Mouse (Mus musculus) forebrain, embryonic 11.5 days (tissue): ENCODE measurements around the gene Gart. TPM values are rescaled to one million over a fixed set of nuclear protein-coding genes. Genes with fewer than 3 reads are reported as not detected.

Source experiments
- ATAC-seq: fragments of 200-750 bp; cut with Nextera tagmentation; replicated peaks from 2 replicates; pipeline ENCODE4 v1.8.0; 2017; ENCODE audit warnings: moderate TSS enrichment; ENCODE audit not compliant: low FRiP score
- DNase-seq: peaks from one replicate; pipeline ENCODE4 v3.0.0-alpha.2; 2017; ENCODE audit warnings: low spot score
- H3K27ac ChIP-seq: fragments of 300-500 bp; sonication (generic); 2 replicates; pipeline ENCODE4 v1.5.1; 2014; ENCODE audit warnings: low read depth, low read length
- H3K27me3 ChIP-seq: fragments of 300-500 bp; sonication (generic); 2 replicates; pipeline ENCODE4 v1.6.1; 2014; ENCODE audit warnings: mild to moderate bottlenecking, low read length, mixed read lengths; ENCODE audit not compliant: control insufficient read depth, insufficient read depth
- H3K36me3 ChIP-seq: fragments of 300-500 bp; sonication (generic); 2 replicates; pipeline ENCODE4 v1.6.1; 2014; ENCODE audit warnings: mild to moderate bottlenecking, low read length, moderate library complexity, mixed read lengths; ENCODE audit not compliant: control insufficient read depth, insufficient read depth
- H3K4me1 ChIP-seq: fragments of 300-500 bp; sonication (generic); replicated peaks from 2 replicates; pipeline ENCODE4 v1.6.1; 2014; ENCODE audit warnings: low read length, mixed read lengths; ENCODE audit not compliant: control insufficient read depth, insufficient read depth
- H3K4me2 ChIP-seq: fragments of 300-500 bp; sonication (generic); 2 replicates; pipeline ENCODE4 v1.6.1; 2014; ENCODE audit warnings: low read depth, mild to moderate bottlenecking, low read length, moderate library complexity, mixed read lengths; ENCODE audit not compliant: severe bottlenecking
- H3K4me3 ChIP-seq: fragments of 300-500 bp; sonication (generic); 2 replicates; pipeline ENCODE4 v1.5.1; 2014; ENCODE audit warnings: low read depth, low read length
- H3K9ac ChIP-seq: fragments of 300-500 bp; sonication (generic); 2 replicates; pipeline ENCODE4 v1.6.1; 2014; ENCODE audit warnings: low read length
- H3K9me3 ChIP-seq: fragments of 300-500 bp; sonication (generic); 2 replicates; pipeline ENCODE4 v1.6.1; 2016; ENCODE audit warnings: low read length, mixed read lengths; ENCODE audit not compliant: control insufficient read depth
- WGBS: fragments of 180-500 bp; shearing (Covaris S2); extraction: QIAGEN DNeasy Blood & Tissue Kit; methylation state at CpG from one replicate; pipeline ENCODE4 v1.1.7; 2014; 5-methylcytosine and 5-hydroxymethylcytosine counted together
- polyA plus RNA-seq: library from polyadenylated mRNA; unstranded; fragments of >200 nt; fragmentation: Nextera tagmentation; extraction: Ambion mirVana; gene quantifications from 2 replicates; pipeline ENCODE4 v1.2.1, GENCODE M21; 2014

The Gart gene
- polyA plus RNA-seq, 1 experiment from 2014 or later, result 145 TPM

GRCm38 (mm10) chr16:91629749-91630148, 17.0 kb downstream of the Gart start:
- DNase-seq, result no peak
- H3K27me3 ChIP-seq, result no peaks in the 10 kb centered on the region
- no peak for ATAC-seq
- no peak overlapping the region for H3K9ac ChIP-seq
- no peak overlapping the region for H3K4me2 ChIP-seq
- H3K4me3 ChIP-seq, result no peak overlapping the region
- H3K36me3 ChIP-seq, result peaks cover 11% of the 10 kb centered on the region; the same call in 1 of the 2 replicates
- no peaks in the 10 kb centered on the region for H3K4me1 ChIP-seq
- H3K9me3 ChIP-seq, result no peaks in the 10 kb centered on the region
- WGBS, result 87% methylated on average over 4 of the region's 4 CpGs
- H3K27ac ChIP-seq, result no peak overlapping the region

GRCm38 (mm10) chr16:91628673-91629072, 18.1 kb downstream of the Gart start:
- H3K27me3 ChIP-seq, result no peaks in the 10 kb centered on the region
- peaks cover 13% of the 10 kb centered on the region; the same call in 1 of the 2 replicates for H3K36me3 ChIP-seq
- H3K27ac ChIP-seq, result no peak overlapping the region
- DNase-seq (peak; percentile 27), ATAC-seq (no peak)
- WGBS, result 93% methylated on average over 3 of the region's 3 CpGs
- H3K9ac ChIP-seq, result no peak overlapping the region
- H3K4me3 ChIP-seq, result no peak overlapping the region
- H3K4me1 ChIP-seq, result no peaks in the 10 kb centered on the region
- no peaks in the 10 kb centered on the region for H3K9me3 ChIP-seq
- H3K4me2 ChIP-seq, result no peak overlapping the region

- Histone ChIP-seq H3K4me2 (no peak overlapping the region), H3K27me3 (no peaks in the 10 kb centered on the region), H3K9ac (no peak overlapping the region), H3K4me1 (no peaks in the 10 kb centered on the region), H3K4me3 (no peak overlapping the region), H3K27ac (no peak overlapping the region), H3K9me3 (no peaks in the 10 kb centered on the region), H3K36me3 (peaks cover 13% of the 10 kb centered on the region; the same call in 1 of the 2 replicates)
- WGBS, result 91% methylated on average over 7 of the region's 7 CpGs
- ATAC-seq, result no peak
- no peak for DNase-seq
Observed at GRCm38 (mm10) chr16:91627831-91628230, 18.9 kb downstream of the Gart start.

- DNase-seq (no peak), ATAC-seq (no peak)
- no peak overlapping the region for H3K4me2 ChIP-seq
- H3K36me3 ChIP-seq, result peaks cover 10% of the 10 kb centered on the region; the same call in 1 of the 2 replicates
- H3K4me3 ChIP-seq, result no peak overlapping the region
- no peaks in the 10 kb centered on the region for H3K9me3 ChIP-seq
- no peaks in the 10 kb centered on the region for H3K27me3 ChIP-seq
- no peak overlapping the region for H3K27ac ChIP-seq
- peaks cover 3% of the 10 kb centered on the region; the same call in 1 of the 2 replicates for H3K4me1 ChIP-seq
- no peak overlapping the region for H3K9ac ChIP-seq
- WGBS, result 94% methylated on average over 9 of the region's 9 CpGs
Observed at GRCm38 (mm10) chr16:91623074-91623473, 23.7 kb downstream of the Gart start.

- Histone ChIP-seq H3K36me3 (peaks cover 10% of the 10 kb centered on the region; the same call in 1 of the 2 replicates), H3K27ac (no peak overlapping the region), H3K4me2 (no peak overlapping the region), H3K9ac (no peak overlapping the region), H3K4me1 (peaks cover 3% of the 10 kb centered on the region; the same call in 1 of the 2 replicates), H3K4me3 (no peak overlapping the region), H3K27me3 (no peaks in the 10 kb centered on the region), H3K9me3 (no peaks in the 10 kb centered on the region)
- ATAC-seq (no peak), DNase-seq (no peak)
- 93% methylated on average over 11 of the region's 11 CpGs for WGBS
Observed at GRCm38 (mm10) chr16:91620991-91621390, 25.8 kb downstream of the Gart start.

GRCm38 (mm10) chr16:91620185-91620584, 26.6 kb downstream of the Gart start:
- no peaks in the 10 kb centered on the region for H3K27me3 ChIP-seq
- no peak overlapping the region for H3K27ac ChIP-seq
- no peak overlapping the region for H3K4me3 ChIP-seq
- H3K9ac ChIP-seq, result no peak overlapping the region
- WGBS, result 95% methylated on average over 5 of the region's 5 CpGs
- no peaks in the 10 kb centered on the region for H3K9me3 ChIP-seq
- H3K4me2 ChIP-seq, result no peak overlapping the region
- no peak for DNase-seq
- H3K36me3 ChIP-seq, result peaks cover 10% of the 10 kb centered on the region; the same call in 1 of the 2 replicates
- H3K4me1 ChIP-seq, result peaks cover 3% of the 10 kb centered on the region; the same call in 1 of the 2 replicates
- ATAC-seq, result no peak

GRCm38 (mm10) chr16:91618511-91619501, 27.9 kb downstream of the Gart start, which contains the start of gene Dnajc28:
TSS of gene Dnajc28 (minus strand) at chr16:91619026.
- Histone ChIP-seq H3K4me3 (peak within 1 kb of the TSS; percentile 67), H3K4me2 (peak within 1 kb of the TSS; percentile 83), H3K4me1 (peaks cover 3% of the 10 kb centered on the region; the same call in 1 of the 2 replicates), H3K36me3 (peaks cover 9% of the 10 kb centered on the region; the same call in 1 of the 2 replicates), H3K9me3 (no peaks in the 10 kb centered on the region), H3K9ac (peak within 1 kb of the TSS; percentile 69), H3K27me3 (no peaks in the 10 kb centered on the region), H3K27ac (no peak within 1 kb of the TSS)
- ATAC-seq (peak; percentile 94), DNase-seq (peak; percentile 86)
- 10% methylated on average over 39 of the region's 39 CpGs for WGBS

- Histone ChIP-seq H3K9ac (no peak overlapping the region), H3K36me3 (no peaks in the 10 kb centered on the region), H3K27ac (no peak overlapping the region), H3K4me1 (peaks cover 3% of the 10 kb centered on the region; the same call in 1 of the 2 replicates), H3K4me3 (no peak overlapping the region), H3K9me3 (no peaks in the 10 kb centered on the region), H3K4me2 (no peak overlapping the region), H3K27me3 (no peaks in the 10 kb centered on the region)
- WGBS, result 86% methylated on average over 6 of the region's 6 CpGs
- DNase-seq (no peak), ATAC-seq (no peak)
Observed at GRCm38 (mm10) chr16:91614552-91614951, 32.2 kb downstream of the Gart start.
